Mouse (Mus musculus) C2C12 (cell line): ENCODE measurements around the gene Swsap1. TPM values are rescaled to one million over a fixed set of nuclear protein-coding genes. Genes with fewer than 3 reads are reported as not detected.

Source experiments
- H3K27me3 ChIP-seq: one replicate; pipeline ENCODE4 v1.6.1; 2011; ENCODE audit not compliant: control insufficient read depth, insufficient read depth, insufficient read length
- H3K36me3 ChIP-seq: one replicate; pipeline ENCODE4 v1.6.1; 2011; ENCODE audit not compliant: control insufficient read depth, insufficient read depth
- H3K4me3 ChIP-seq: one replicate; pipeline ENCODE4 v1.5.1; 2011; ENCODE audit warnings: mild to moderate bottlenecking, control low read depth; ENCODE audit not compliant: poor library complexity, insufficient read depth, severe bottlenecking
- H3K79me2 ChIP-seq: one replicate; pipeline ENCODE4 v1.6.1; 2011; ENCODE audit not compliant: control insufficient read depth, insufficient read depth
- H3K79me3 ChIP-seq: one replicate; pipeline ENCODE4 v1.6.1; 2011; ENCODE audit warnings: low read depth, control low read depth
- H3ac ChIP-seq: one replicate; pipeline ENCODE3; 2011; ENCODE audit warnings: low read depth; ENCODE audit not compliant: control insufficient read depth, insufficient read length
- CEBPB ChIP-seq: IDR thresholded peaks from one replicate; pipeline ENCODE4 v1.6.1; 2011; ENCODE audit warnings: low read depth, mild to moderate bottlenecking, control low read depth, moderate library complexity
- CTCF ChIP-seq: IDR thresholded peaks from one replicate; pipeline ENCODE4 v1.5.1; 2011; ENCODE audit not compliant: control insufficient read depth, insufficient read depth, insufficient read length
- FOSL1 ChIP-seq: IDR thresholded peaks from one replicate; pipeline ENCODE4 v1.8.0; 2011; ENCODE audit warnings: mild to moderate bottlenecking, low read length; ENCODE audit not compliant: poor library complexity, insufficient read depth, severe bottlenecking
- MAX ChIP-seq: IDR thresholded peaks from one replicate; pipeline ENCODE4 v1.6.1; 2011; ENCODE audit warnings: mild to moderate bottlenecking, control low read depth
- MYOD1 ChIP-seq: IDR thresholded peaks from one replicate; pipeline ENCODE4 v1.6.1; 2011; ENCODE audit warnings: low read depth; ENCODE audit not compliant: control insufficient read depth, insufficient read length
- MYOG ChIP-seq: IDR thresholded peaks from one replicate; pipeline ENCODE4 v1.6.1; 2011; ENCODE audit not compliant: control insufficient read depth, insufficient read length; ENCODE audit errors: extremely low read depth
- USF1 ChIP-seq: IDR thresholded peaks from one replicate; pipeline ENCODE4 v1.6.1; 2011; ENCODE audit warnings: low read depth, mild to moderate bottlenecking, control low read depth, moderate library complexity
- polyA plus RNA-seq: library from polyadenylated mRNA; unstranded; fragments of >200 nt; fragmentation: generic; extraction: Trizol; gene quantifications from one replicate; pipeline ENCODE4 v1.2.1, GENCODE M21; 2012; ENCODE audit warnings: missing spikeins

Swsap1 gene
- polyA plus RNA-seq, 1 experiment: 8.7 TPM

- no peaks in the 10 kb centered on the region for H3K36me3 ChIP-seq
- H3ac ChIP-seq: peak overlapping the region; percentile 46
- no peaks in the 10 kb centered on the region for H3K27me3 ChIP-seq
- no peaks in the 10 kb centered on the region for H3K79me3 ChIP-seq
- no peaks in the 10 kb centered on the region for H3K79me2 ChIP-seq
- TF ChIP-seq FOSL1 (no peak), MYOD1 (no peak), CEBPB (no peak), CTCF (no peak), MYOG (no peak), MAX (no peak), USF1 (no peak)
- peak overlapping the region; percentile 30 for H3K4me3 ChIP-seq
Observed at GRCm38 (mm10) chr9:21962416-21963059, 7.0 kb downstream of the Swsap1 start.

- peak within 1 kb of the TSS; percentile 30 for H3K4me3 ChIP-seq
- H3K79me3 ChIP-seq: no peaks in the 10 kb centered on the region
- no peaks in the 10 kb centered on the region for H3K36me3 ChIP-seq
- H3K27me3 ChIP-seq: no peaks in the 10 kb centered on the region
- peak within 1 kb of the TSS; percentile 46 for H3ac ChIP-seq
- TF ChIP-seq MYOD1: no peak
- no peak for TF ChIP-seq CEBPB
- TF ChIP-seq FOSL1: no peak
- TF ChIP-seq CTCF: no peak
- no peak for TF ChIP-seq USF1
- no peak for TF ChIP-seq MAX
- no peak for TF ChIP-seq MYOG
- H3K79me2 ChIP-seq: no peaks in the 10 kb centered on the region
Observed at GRCm38 (mm10) chr9:21963417-21963816, 7.9 kb downstream of the Swsap1 start, which contains the start of gene Epor. Gene Epor, minus strand, starts transcription at chr9:21963506.

GRCm38 (mm10) chr9:21968883-21969282 is 13.3 kb downstream of the Swsap1 start:
- Histone ChIP-seq H3K79me2 (no peaks in the 10 kb centered on the region), H3ac (no peak overlapping the region), H3K79me3 (no peaks in the 10 kb centered on the region), H3K27me3 (no peaks in the 10 kb centered on the region), H3K36me3 (no peaks in the 10 kb centered on the region), H3K4me3 (no peak overlapping the region)
- no peak for TF ChIP-seq CEBPB

GRCm38 (mm10) chr9:21969304-21969703 is 13.7 kb downstream of the Swsap1 start:
- H3ac ChIP-seq: no peak overlapping the region
- no peaks in the 10 kb centered on the region for H3K79me3 ChIP-seq
- no peaks in the 10 kb centered on the region for H3K79me2 ChIP-seq
- TF ChIP-seq FOSL1: no peak
- no peak for TF ChIP-seq MYOD1
- TF ChIP-seq CEBPB: no peak
- TF ChIP-seq MAX: no peak
- TF ChIP-seq USF1: no peak
- no peaks in the 10 kb centered on the region for H3K27me3 ChIP-seq
- no peaks in the 10 kb centered on the region for H3K36me3 ChIP-seq
- H3K4me3 ChIP-seq: no peak overlapping the region

- Histone ChIP-seq H3K4me3 (no peak overlapping the region), H3K79me3 (no peaks in the 10 kb centered on the region), H3ac (no peak overlapping the region), H3K27me3 (no peaks in the 10 kb centered on the region), H3K36me3 (no peaks in the 10 kb centered on the region), H3K79me2 (no peaks in the 10 kb centered on the region)
- TF ChIP-seq MAX (no peak), CTCF (no peak), CEBPB (no peak), MYOG (no peak), FOSL1 (no peak), USF1 (no peak), MYOD1 (no peak)
Observed at GRCm38 (mm10) chr9:21976626-21977175, 21.1 kb downstream of the Swsap1 start.

- TF ChIP-seq MAX: no peak
- TF ChIP-seq CEBPB: no peak
- no peak for TF ChIP-seq MYOD1
- TF ChIP-seq MYOG: no peak
- TF ChIP-seq USF1: no peak
- no peak for TF ChIP-seq CTCF
- no peak for TF ChIP-seq FOSL1
- Histone ChIP-seq H3K27me3 (no peaks in the 10 kb centered on the region), H3K36me3 (no peaks in the 10 kb centered on the region), H3K79me2 (no peaks in the 10 kb centered on the region), H3K4me3 (no peak overlapping the region), H3ac (no peak overlapping the region), H3K79me3 (no peaks in the 10 kb centered on the region)
Observed at GRCm38 (mm10) chr9:21977331-21977730, 21.8 kb downstream of the Swsap1 start.
